Mouse (Mus musculus) frontal cortex, adult (tissue): ENCODE measurements around the gene H2-T22.
"Not testable (repeated sequence)": the region's sequence is repeated elsewhere in the genome, so short reads cannot be mapped to it uniquely, and the experiment has no call there.

Experiments used
- ATAC-seq: cut with Nextera tagmentation; 2 replicates; pipeline ENCODE4 v1.9.2; 2017; ENCODE audit warnings: mild to moderate bottlenecking, moderate library complexity, mixed read lengths; ENCODE audit not compliant: low TSS enrichment

H2-T22 gene

DNA sequence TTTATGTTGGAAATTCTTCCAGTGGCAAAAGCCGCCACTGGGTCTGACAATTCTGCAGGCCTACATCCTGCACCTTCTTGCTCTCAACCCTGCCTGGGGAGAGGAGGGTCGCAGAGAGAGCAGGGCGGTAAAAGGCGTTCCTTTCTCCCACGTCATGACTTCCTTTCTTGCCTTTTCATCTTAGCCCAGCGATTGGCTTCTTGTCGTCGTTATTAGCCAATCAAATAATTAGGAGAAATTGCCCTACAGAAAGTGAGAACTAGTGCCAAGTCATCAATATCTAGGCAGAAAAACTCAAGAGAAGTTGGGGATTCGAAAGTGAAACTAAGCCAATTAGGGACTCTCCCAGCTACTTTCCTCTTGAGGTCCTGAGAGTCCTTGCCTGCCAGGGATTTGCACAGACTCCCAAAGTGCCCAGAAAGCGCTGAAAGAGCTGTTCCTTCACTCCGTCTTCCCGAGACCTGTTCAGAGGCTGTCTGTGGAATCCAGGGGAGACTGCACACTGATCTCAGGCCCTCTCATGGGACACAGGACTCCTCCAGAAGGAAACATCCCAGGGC lies at the start of gene H2-T22, which contains the start of gene Gm6034:
Gene H2-T22 (minus strand): TSS at position 138 of the 560 bp plus-strand sequence.
Gene Gm6034 (plus strand): TSS at position 352 of the 560 bp plus-strand sequence.
- peak; percentile 92 for ATAC-seq

GRCm38 (mm10) chr17:36091933-36092332 lies 49.4 kb upstream of the H2-T22 start:
- ATAC-seq: peak; percentile 92

- ATAC-seq: not testable (repeated sequence)
Observed at GRCm38 (mm10) chr17:36085976-36086375, 43.4 kb upstream of the H2-T22 start.

- ATAC-seq: peak; percentile 33; the same call in 1 of the 2 replicates
Observed at GRCm38 (mm10) chr17:36083870-36084451, 41.4 kb upstream of the H2-T22 start.

DNA sequence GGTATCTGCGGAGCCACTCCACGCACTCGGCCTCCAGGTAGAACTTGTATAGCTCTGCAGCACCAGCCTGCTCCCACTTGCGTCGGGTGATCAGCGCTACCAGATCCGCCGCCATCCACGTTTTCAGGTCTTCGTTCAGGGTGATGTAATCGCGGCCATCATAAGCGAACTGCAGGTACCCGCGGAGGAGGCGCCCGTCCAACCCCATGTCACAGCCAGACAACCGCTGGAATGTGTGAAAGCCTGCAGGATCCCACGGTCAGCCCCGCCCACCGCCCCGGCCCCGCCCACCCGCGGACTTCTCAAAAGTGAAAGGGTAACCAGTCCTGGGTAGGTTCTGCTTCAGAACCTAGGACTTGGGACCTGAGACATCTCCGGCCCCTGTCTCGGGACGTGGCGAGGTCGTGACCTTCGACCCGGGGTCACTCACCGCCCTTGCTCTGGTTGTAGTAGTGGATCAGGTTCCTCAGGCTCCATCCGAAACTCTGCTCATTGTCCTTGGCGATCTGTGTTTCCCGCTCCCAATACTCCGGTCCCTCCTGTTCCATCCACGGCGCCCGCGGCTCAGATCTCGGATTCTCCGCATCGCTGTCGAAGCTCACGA lies 40.8 kb upstream of the H2-T22 start:
- peak; percentile 39; the same call in 1 of the 2 replicates for ATAC-seq

GRCm38 (mm10) chr17:36082519-36083232 lies 40.1 kb upstream of the H2-T22 start:
- peak; percentile 63 for ATAC-seq

- not testable (repeated sequence) for ATAC-seq
Observed at GRCm38 (mm10) chr17:36081901-36082300, 39.4 kb upstream of the H2-T22 start.

DNA sequence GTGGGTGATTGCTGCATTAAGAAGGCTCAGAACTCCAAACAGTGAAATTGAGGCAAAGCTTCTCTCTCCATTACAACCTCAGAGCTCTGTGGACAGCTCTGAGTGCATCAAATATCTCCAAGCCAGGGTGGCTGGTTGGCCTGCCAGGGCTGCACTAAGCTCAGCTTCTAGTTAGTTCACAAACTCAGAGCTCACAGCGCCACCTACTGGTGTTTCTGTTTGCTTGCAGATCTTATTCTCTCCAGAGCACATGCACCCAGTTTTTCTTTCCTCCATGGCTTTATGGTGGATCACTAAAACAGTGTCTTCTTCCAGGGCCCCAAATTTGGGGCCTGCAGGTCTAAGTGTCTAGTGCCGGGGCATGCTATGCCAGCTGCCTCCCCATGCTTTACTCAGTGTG lies 18.3 kb upstream of the H2-T22 start:
- ATAC-seq: peak; percentile 91

DNA sequence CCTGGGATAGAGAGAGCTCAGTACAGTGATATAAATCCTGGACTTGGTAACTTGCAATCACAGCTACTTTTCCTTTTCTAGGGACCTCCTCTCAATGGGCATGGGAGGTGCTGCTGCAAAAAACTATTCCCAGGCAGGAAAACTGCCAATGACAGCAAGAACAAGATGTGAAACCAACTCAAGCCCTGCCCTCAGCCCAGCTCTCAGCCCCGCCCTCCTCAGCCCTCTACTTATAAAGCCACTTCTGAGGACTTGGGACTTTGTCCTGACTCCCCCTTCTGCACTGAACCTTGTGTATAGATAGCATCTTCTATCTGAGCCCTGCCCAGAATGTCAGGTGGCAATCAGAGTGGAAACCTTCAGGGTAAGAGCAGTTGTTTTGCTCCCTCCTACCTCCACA lies 15.8 kb upstream of the H2-T22 start, which contains the start of gene Gm11127:
Gene Gm11127 (minus strand): TSS at position 10 of the 400 bp plus-strand sequence.
- ATAC-seq: not testable (repeated sequence)

DNA sequence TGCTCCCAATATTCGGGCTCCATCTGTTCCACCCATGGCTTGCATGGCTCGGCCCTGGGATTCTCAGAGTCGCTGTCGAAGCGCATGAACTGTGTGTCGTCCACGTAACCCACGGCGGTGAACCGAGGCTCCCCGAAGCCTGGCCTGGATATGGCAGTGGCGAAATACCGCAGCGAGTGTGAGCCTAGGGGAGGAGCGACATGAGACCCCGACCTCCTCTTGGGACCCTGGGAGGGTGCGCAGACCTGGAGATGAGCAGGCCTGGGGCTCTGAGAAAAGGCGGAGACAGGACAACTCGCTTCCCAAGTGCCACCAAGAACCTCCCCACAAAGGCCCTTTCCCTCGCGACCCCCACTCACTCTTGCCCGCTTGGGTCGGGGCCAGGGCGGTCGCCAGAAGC lies 15.4 kb upstream of the H2-T22 start:
- ATAC-seq: not testable (repeated sequence)

DNA sequence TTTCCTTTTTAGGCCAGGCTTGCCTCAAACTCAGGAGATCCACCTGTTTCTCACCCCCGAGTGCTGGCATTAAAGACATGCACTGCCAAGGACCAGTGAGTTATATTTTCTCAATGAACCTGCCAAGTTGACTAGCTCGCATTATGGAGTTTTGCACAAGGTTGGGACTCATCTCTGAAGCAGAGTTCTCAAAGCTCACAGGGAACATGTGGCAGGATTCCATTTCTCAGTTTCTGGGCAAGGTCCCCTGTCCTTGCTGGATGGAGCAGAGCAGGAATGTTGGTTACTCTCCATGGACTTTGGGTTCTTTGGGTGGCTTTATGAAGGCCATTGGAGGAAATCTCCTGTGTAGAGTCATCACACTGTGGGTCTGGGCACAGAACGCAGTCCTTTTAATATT lies 739 bp upstream of the H2-T22 start:
- ATAC-seq: no peak

DNA sequence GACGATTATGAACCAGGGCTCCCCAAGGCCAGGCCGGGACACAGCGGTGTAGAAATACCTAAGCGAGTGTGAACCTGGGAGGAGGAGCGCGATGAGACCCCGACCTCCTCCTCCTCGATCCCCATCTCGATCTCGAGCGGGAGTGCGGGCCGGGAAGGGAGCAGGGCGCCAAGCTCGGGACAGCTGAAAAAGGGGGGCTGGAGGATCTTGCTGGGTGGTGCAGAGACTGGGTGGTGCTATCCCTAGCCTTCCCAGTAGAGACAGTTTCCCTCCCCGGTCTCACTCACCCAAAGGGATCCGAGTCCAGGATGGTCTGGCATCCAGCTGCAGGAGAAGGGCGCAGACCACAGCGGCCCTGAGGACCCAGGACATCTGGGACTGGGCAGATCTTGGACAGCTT lies 492 bp downstream of the H2-T22 start:
- ATAC-seq: peak; percentile 55; the same call in 1 of the 2 replicates

GRCm38 (mm10) chr17:36040604-36041003 lies 1.9 kb downstream of the H2-T22 start:
- ATAC-seq: not testable (repeated sequence)

DNA sequence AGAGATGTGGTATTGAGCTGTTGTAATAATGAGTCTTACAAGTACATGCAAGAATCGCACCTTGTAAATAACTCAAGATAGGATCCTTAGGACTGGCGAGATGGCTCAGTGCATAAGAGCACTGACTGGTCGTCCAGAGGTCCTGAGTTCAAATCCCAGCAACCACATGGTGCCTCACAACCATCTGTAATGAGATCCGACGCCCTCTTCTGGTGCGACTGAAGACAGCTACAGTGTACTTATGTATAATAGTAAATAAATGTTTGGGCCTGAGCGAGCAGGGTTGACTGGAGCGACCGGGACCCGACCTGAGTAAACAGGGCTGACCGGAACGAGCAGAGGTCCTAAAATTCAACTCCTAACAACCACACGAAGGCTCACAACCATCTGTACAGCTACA lies 6.4 kb downstream of the H2-T22 start:
- not testable (repeated sequence) for ATAC-seq

DNA sequence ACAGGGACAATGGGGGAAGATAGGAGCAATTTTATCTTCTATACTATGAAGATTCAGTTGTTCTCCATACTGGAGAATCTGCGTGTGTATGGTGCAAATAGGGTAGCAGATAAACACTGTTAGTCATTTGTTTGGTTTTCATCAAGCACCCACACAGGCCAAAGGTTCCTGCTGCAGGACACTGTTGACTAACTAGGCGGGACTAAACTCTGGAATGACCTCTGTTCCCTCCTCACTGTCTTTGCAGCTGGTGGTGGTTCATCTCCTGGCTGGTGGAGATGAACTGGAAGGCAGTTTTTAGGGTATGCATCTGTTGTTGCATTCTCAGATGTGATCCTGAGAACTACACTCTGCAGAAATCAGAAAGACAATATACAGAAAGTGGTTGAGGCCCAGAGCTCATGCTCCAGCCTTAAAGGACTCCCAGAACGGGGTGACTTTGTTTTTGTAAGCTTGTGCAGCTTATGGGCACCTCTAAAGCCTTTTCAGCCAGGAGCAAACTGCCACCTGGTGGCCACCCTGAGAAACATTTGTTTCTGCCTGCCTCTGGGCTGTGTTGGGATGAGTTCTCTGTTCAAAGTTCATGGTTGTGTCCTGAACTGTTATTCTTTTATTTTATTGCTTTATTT lies 7.4 kb downstream of the H2-T22 start:
- peak; percentile 48 for ATAC-seq

DNA sequence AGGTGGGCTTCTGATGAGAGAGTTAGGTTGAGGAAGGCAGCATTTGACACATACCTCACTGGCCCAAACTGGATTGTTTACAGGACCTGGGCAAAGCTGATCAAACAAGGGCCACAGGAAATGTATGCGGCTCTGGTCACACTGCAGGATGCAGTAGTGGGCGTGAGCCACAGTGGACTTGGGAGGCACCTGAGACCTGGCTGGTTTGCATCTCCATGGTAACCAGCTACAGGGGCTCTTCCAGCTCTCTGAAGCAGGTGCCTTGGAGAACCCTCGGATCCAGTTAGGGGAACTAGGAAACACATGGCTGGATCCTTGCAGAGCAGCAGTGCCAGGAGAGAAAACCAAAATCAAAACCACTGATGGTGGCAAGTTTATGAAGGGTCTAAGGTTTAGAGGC lies 8.0 kb downstream of the H2-T22 start:
- ATAC-seq: not testable (repeated sequence)

DNA sequence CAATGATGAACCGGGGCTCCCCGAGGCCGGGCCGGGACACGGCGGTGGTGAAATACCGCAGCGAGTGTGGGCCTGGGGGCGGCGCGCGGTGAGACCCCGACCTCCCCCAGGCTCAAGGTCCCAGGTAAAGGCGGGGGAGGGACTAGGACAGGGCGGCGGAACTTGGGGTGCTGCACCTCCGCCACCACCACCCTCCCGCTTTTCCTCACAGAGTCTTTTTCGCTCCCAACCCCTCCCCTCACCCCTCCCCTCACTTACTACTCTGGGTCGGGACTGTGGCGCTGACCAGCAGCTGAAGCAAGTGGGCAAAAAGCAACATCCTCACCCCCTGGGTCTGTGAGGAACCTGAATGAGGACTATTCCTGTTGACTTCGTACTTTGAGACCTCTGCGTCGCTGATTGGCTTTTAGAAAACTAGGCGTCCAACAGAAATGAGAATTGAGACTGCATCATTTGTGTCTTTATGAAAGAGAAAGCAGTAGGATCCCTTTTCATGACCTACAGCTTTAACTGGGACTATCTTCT lies 10.1 kb downstream of the H2-T22 start, which contains the start of gene H2-T23:
Gene H2-T23 (minus strand): TSS at position 505 of the 525 bp plus-strand sequence.
- ATAC-seq: peak; percentile 80

- peak; percentile 78 for ATAC-seq
Observed at GRCm38 (mm10) chr17:36031583-36032331, 10.8 kb downstream of the H2-T22 start.

- not testable (repeated sequence) for ATAC-seq
Observed at GRCm38 (mm10) chr17:36030703-36031582, 11.6 kb downstream of the H2-T22 start.
